Mouse (Mus musculus) hematopoietic stem cell, adult 5-6 weeks (primary cell): ENCODE measurements at regions not wholly inside any gene's neighbourhood (a gene's known extent, or its start where the extent isn't known, plus 50 kb on each side); places are given as distances from the start of the nearest gene placed in this dataset.

Experiments used
- ATAC-seq, 2 experiments: fragments of 125-278 bp in 1 of 2; replicated peaks in 1 of 2; 2 replicates each; pipeline ENCODE4 v1.8.0; 2016 to 2017; ENCODE audit warnings: inconsistent platforms in 2 of 2, mild to moderate bottlenecking in 2 of 2, moderate number of reproducible peaks in 2 of 2, low read depth in 1 of 2, moderate TSS enrichment in 1 of 2; ENCODE audit not compliant: low FRiP score in 2 of 2, poor library complexity in 2 of 2, severe bottlenecking in 2 of 2, insufficient read depth in 1 of 2, low TSS enrichment in 1 of 2

DNA sequence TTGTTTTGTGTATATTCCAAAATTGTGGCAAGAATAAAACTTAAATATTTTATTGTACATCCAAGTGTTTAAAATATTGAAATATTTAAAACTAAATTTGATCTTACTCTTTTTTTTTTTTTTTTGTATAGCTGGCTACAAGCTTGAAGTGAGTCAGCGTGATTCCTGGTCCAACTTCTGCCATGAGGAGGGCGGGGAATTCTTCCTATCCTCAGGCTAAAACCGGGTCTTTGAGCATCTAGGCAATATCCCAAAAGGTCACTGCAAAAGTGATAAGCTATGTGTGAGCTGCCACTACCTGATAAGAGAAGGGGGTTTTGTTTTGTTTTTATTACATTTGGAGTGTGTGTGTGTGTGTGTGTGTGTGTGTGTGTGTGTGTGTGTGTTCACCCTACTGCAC is 308.1 kb upstream of the Id4 start:
- ATAC-seq, result no peak

DNA sequence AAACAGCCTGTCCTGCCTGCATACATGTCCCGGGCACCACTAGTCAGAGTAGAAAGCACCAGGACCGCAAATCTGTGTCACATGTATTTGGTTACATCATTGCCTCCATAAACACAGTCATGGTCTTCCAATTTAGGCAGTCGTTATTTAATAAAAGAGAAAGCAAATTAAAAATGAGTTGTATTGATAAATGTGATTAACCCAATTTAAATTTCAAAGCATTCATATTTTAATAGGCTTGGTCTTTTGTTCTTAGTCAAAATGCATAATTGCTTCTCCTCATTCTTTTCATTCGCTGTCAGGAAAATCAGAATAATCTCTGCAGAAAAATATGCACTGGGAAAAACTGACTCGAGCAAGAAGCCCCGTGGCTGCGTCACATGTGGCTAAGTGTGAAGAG is 307.3 kb upstream of the Id4 start:
- no peak for ATAC-seq

DNA sequence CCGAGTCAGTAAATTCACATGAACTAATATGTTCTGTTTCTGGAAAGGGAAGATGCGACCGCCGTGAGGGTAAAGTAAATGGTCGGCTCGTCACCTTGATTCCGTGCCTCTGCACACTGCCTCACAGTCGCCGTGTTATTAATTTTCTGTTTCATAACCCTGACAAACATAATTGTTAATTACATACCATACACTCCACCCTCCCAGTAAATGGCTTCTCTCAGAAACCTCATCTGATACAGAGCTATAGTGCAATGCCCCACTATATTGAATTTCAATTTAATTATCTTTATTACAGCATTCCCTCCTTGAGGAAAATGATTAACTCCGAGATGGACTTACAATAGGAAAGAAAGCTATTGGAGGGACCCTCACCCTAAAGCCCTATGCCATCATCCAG is 305.5 kb upstream of the Id4 start:
- no peak for ATAC-seq

DNA sequence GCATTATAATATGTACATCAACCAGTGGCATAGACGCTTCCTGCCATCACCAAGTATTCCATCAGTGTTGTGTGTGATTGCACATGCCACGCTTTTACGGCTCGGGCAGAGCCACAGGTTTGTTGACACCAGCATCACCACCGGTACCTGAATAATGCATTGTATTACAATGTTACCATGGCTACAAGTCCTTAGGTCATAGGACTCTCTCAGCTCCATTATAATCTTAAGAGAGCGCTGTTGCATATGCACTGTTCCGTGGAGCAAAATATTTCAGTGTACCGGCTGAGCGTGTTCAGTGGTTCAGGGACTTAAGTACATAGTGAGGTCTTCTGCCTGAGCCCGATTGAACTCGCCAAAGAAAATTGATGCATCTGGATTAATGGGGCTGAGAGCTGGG is 303.4 kb upstream of the Id4 start:
- ATAC-seq, result no peak

GRCm38 (mm10) chr13:47974216-47974615 is 286.8 kb upstream of the Id4 start:
- ATAC-seq, result no peak

GRCm38 (mm10) chr13:47974756-47975515 is 286.1 kb upstream of the Id4 start:
- ATAC-seq, result no peak

- ATAC-seq, result no peak
Measured at GRCm38 (mm10) chr13:47998495-47998894, 262.5 kb upstream of the Id4 start.

GRCm38 (mm10) chr13:47999399-47999798 is 261.6 kb upstream of the Id4 start:
- no peak for ATAC-seq

- ATAC-seq, result no peak
Measured at GRCm38 (mm10) chr13:48003126-48003525, 257.9 kb upstream of the Id4 start.

DNA sequence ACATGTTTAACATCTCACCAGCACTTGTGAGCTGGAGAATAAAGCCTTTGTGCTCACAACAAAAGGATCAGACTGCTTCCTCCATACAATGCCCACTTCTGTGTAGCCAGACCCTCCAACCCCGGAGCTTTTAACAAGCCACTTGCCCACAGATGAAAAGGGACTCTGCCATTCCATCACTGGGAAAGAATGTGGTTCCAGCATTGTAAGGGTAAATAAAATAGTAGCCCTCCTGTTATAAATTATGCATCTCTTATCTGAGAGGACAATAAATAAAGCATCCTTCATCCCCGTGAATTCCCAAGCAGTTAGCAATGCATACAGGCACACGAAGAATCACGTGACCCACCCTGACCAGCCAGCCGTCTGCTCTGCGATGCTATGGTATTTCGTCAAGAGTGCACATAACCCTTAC is 247.7 kb upstream of the Id4 start:
- no peak for ATAC-seq

DNA sequence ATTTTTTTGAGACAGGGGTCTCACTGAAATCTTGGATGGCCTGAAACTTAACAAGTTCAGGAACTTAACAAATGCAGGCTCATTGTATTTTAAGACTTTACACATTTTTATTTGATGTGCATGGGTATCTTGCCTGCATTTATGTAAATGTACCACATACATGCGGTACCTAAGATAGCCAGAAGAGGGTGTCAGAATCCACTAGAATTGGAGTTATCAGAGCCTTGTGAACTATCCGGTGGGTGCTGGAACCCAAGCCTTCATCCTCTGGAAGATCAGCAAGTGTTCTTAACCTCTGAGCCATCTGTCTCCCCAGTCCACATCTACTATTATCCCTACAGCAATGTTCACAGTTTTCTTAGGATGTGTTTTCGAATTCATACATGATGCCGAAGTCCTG is 245.7 kb upstream of the Id4 start:
- no peak for ATAC-seq

GRCm38 (mm10) chr13:48016051-48016450 is 245.0 kb upstream of the Id4 start:
- ATAC-seq, result no peak

DNA sequence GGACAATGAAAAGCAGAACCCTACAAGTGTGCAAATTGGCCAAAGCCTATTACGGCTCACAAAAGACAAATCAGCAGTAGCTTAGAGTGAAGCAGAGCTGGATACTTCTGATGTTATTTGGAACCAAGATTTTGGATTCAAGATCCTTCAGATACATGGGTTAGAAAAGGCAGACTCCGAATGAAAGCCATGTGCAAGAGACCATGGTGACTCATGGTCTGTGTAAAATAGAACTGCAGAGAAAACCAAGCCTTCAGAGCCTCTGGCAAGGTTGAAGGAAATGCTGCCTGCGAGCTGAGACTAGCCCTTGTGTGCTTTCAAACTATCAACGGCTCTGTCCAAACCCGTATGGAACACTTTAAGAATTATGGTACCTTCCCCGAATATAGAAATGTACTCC is 244.4 kb upstream of the Id4 start:
- no peak for ATAC-seq

- ATAC-seq, result no peak
Measured at GRCm38 (mm10) chr13:48017649-48018048, 243.4 kb upstream of the Id4 start.

DNA sequence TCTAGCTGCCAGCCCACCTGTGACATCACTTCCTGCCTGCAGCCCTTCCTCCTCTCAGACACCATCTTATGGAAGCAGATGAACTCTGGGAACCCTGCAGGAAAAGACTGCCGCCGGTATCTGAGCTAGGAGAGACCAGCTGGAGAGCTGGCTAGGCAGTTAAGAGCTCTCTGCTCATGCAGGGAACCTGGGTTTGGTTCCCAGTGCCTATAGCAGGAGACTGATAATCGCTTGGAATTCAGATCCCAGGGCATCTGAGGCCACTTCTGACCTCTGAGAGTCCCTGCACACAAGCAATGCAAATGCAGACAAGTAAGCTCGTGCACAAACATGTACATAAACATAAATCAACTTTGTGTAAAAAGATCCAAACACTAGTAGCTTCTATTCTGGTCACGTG is 242.4 kb upstream of the Id4 start:
- ATAC-seq, result no peak

DNA sequence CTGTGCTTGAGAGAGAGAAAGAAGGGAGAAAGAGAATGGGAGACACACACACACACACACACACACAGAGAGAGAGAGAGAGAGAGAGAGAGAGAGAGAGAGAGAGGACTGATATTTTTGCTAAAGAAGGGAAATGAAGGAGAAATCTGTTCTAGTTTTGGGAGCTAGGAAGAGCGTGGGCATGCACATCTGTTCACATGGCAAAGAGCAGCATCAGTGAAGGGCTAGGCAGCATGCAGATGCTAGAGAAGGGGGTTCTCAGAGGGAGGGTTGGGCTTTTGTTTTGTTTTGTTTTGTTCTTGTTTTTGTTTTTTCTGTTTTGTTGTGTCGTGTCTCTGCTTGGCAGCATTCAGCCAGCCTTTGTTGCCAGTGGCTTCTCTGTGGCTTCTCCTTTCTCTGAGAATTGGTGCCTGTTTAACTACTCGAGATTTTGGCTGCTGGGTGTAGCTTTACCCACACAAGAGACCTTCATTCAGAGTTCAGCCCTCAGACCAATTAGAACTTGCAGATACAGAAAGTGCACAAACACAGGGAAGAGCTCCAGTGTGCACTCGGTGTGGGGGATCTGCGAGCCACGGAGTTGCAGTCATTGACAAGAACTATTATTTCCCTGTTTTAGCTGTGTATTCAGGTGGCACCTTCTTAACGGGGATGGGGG is 237.9 kb upstream of the Id4 start:
- ATAC-seq, result no peak

GRCm38 (mm10) chr13:48027775-48028489 is 233.1 kb upstream of the Id4 start:
- ATAC-seq, result no peak

GRCm38 (mm10) chr13:48031491-48031890 is 229.5 kb upstream of the Id4 start:
- ATAC-seq, result no peak
